Mouse (Mus musculus) forebrain, embryonic 16.5 days (tissue): Measurements from ENCODE around the gene Ralgapa2. TPM values are rescaled to one million over a fixed set of nuclear protein-coding genes. Genes with fewer than 3 reads are reported as not detected.

ENCODE experiments used
- ATAC-seq: fragments of 200-750 bp; cut with Nextera tagmentation; 2 replicates; pipeline ENCODE4 v1.8.0; 2017; ENCODE audit warnings: mild to moderate bottlenecking, moderate library complexity
- H3K27ac ChIP-seq: fragments of 300-500 bp; sonication (generic); 2 replicates; pipeline ENCODE4 v1.5.1; 2014; ENCODE audit warnings: low read length, control low read depth
- H3K27me3 ChIP-seq: fragments of 300-500 bp; sonication (generic); replicated peaks from 2 replicates; pipeline ENCODE4 v1.6.1; 2014; ENCODE audit warnings: low read length; ENCODE audit not compliant: control insufficient read depth, insufficient read depth
- H3K36me3 ChIP-seq: fragments of 300-500 bp; sonication (generic); 2 replicates; pipeline ENCODE4 v1.6.1; 2014; ENCODE audit not compliant: control insufficient read depth, insufficient read depth
- H3K4me1 ChIP-seq: fragments of 300-500 bp; sonication (generic); replicated peaks from 2 replicates; pipeline ENCODE4 v1.6.1; 2014; ENCODE audit warnings: low read length; ENCODE audit not compliant: control insufficient read depth, insufficient read depth
- H3K4me2 ChIP-seq: fragments of 300-500 bp; sonication (generic); 2 replicates; pipeline ENCODE4 v1.6.1; 2014; ENCODE audit warnings: mild to moderate bottlenecking, low read length, control low read depth
- H3K4me3 ChIP-seq: fragments of 300-500 bp; sonication (generic); replicated peaks from 2 replicates; pipeline ENCODE4 v1.5.1; 2014; ENCODE audit warnings: mild to moderate bottlenecking, low read length, control low read depth
- H3K9ac ChIP-seq: fragments of 300-500 bp; sonication (generic); replicated peaks from 2 replicates; pipeline ENCODE4 v1.6.1; 2014; ENCODE audit warnings: low read depth, low read length, control low read depth
- H3K9me3 ChIP-seq: fragments of 300-500 bp; sonication (generic); 2 replicates; pipeline ENCODE4 v1.6.1; 2016; ENCODE audit warnings: low read length; ENCODE audit not compliant: control insufficient read depth
- WGBS: fragments of 180-500 bp; shearing (Covaris S2); extraction: QIAGEN DNeasy Blood & Tissue Kit; methylation state at CpG from one replicate; pipeline ENCODE4 v1.1.7; 2014; 5-methylcytosine and 5-hydroxymethylcytosine counted together
- polyA plus RNA-seq: library from polyadenylated mRNA; unstranded; fragments of >200 nt; fragmentation: Nextera tagmentation; extraction: Ambion mirVana; gene quantifications from 2 replicates; pipeline ENCODE4 v1.2.1, GENCODE M21; 2015

Ralgapa2 gene
- polyA plus RNA-seq, 1 experiment from 2014 or later = 14.0 TPM

- Histone ChIP-seq H3K9ac (no peak overlapping the region), H3K36me3 (no peaks in the 10 kb centered on the region), H3K4me2 (no peak overlapping the region), H3K27ac (no peak overlapping the region), H3K4me1 (peaks cover 15% of the 10 kb centered on the region), H3K4me3 (no peak overlapping the region), H3K27me3 (no peaks in the 10 kb centered on the region), H3K9me3 (no peaks in the 10 kb centered on the region)
- no peak for ATAC-seq
- WGBS = 66% methylated on average over 4 of the region's 4 CpGs
Observed at GRCm38 (mm10) chr2:146361969-146362368, 150.2 kb downstream of the Ralgapa2 start.

GRCm38 (mm10) chr2:146361076-146361475 is 151.1 kb downstream of the Ralgapa2 start:
- H3K36me3 ChIP-seq = no peaks in the 10 kb centered on the region
- no peaks in the 10 kb centered on the region for H3K27me3 ChIP-seq
- no peak overlapping the region for H3K4me3 ChIP-seq
- ATAC-seq = no peak
- 71% methylated on average over 3 of the region's 3 CpGs for WGBS
- H3K27ac ChIP-seq = no peak overlapping the region
- H3K4me1 ChIP-seq = peaks cover 13% of the 10 kb centered on the region
- H3K9me3 ChIP-seq = no peaks in the 10 kb centered on the region
- no peak overlapping the region for H3K4me2 ChIP-seq
- no peak overlapping the region for H3K9ac ChIP-seq

- H3K27me3 ChIP-seq = no peaks in the 10 kb centered on the region
- no peaks in the 10 kb centered on the region for H3K9me3 ChIP-seq
- WGBS = 85% methylated on average over 2 of the region's 2 CpGs
- H3K4me3 ChIP-seq = no peak overlapping the region
- H3K4me1 ChIP-seq = peaks cover 7% of the 10 kb centered on the region
- H3K4me2 ChIP-seq = no peak overlapping the region
- no peak overlapping the region for H3K27ac ChIP-seq
- no peak for ATAC-seq
- H3K36me3 ChIP-seq = no peaks in the 10 kb centered on the region
- H3K9ac ChIP-seq = no peak overlapping the region
Observed at GRCm38 (mm10) chr2:146359676-146360075, 152.5 kb downstream of the Ralgapa2 start.

GRCm38 (mm10) chr2:146356524-146356923 is 155.6 kb downstream of the Ralgapa2 start:
- no peak for ATAC-seq
- H3K27ac ChIP-seq = no peak overlapping the region
- no peaks in the 10 kb centered on the region for H3K4me1 ChIP-seq
- no peaks in the 10 kb centered on the region for H3K27me3 ChIP-seq
- H3K9me3 ChIP-seq = no peaks in the 10 kb centered on the region
- WGBS = 74% methylated on average over 6 of the region's 6 CpGs
- no peak overlapping the region for H3K4me3 ChIP-seq
- H3K36me3 ChIP-seq = no peaks in the 10 kb centered on the region; the same call in 1 of the 2 replicates
- H3K9ac ChIP-seq = no peak overlapping the region
- no peak overlapping the region for H3K4me2 ChIP-seq

- no peak for ATAC-seq
- no peak overlapping the region for H3K27ac ChIP-seq
- peaks cover 2% of the 10 kb centered on the region; the same call in 1 of the 2 replicates for H3K36me3 ChIP-seq
- H3K27me3 ChIP-seq = no peaks in the 10 kb centered on the region
- 93% methylated on average over 5 of the region's 5 CpGs for WGBS
- no peak overlapping the region for H3K4me3 ChIP-seq
- no peak overlapping the region for H3K9ac ChIP-seq
- H3K4me1 ChIP-seq = peaks cover 11% of the 10 kb centered on the region
- H3K9me3 ChIP-seq = no peaks in the 10 kb centered on the region
- H3K4me2 ChIP-seq = no peak overlapping the region
Observed at GRCm38 (mm10) chr2:146350230-146350629, 161.9 kb downstream of the Ralgapa2 start.

- Histone ChIP-seq H3K9me3 (no peaks in the 10 kb centered on the region), H3K36me3 (peaks cover 2% of the 10 kb centered on the region; the same call in 1 of the 2 replicates), H3K27me3 (no peaks in the 10 kb centered on the region), H3K9ac (no peak overlapping the region), H3K27ac (peak overlapping the region; percentile 60), H3K4me1 (peaks cover 11% of the 10 kb centered on the region), H3K4me3 (no peak overlapping the region), H3K4me2 (no peak overlapping the region)
- WGBS = 7% methylated on average over 2 of the region's 2 CpGs
- ATAC-seq = peak; percentile 96
Observed at GRCm38 (mm10) chr2:146347942-146348341, 164.2 kb downstream of the Ralgapa2 start.

GRCm38 (mm10) chr2:146340090-146340489 is 172.1 kb downstream of the Ralgapa2 start:
- 94% methylated on average over 4 of the region's 4 CpGs for WGBS
- Histone ChIP-seq H3K4me3 (no peak overlapping the region), H3K9me3 (no peaks in the 10 kb centered on the region), H3K27me3 (no peaks in the 10 kb centered on the region), H3K36me3 (peaks cover 7% of the 10 kb centered on the region; the same call in 1 of the 2 replicates), H3K4me2 (no peak overlapping the region), H3K9ac (no peak overlapping the region), H3K27ac (no peak overlapping the region), H3K4me1 (peaks cover 15% of the 10 kb centered on the region)
- ATAC-seq = no peak

GRCm38 (mm10) chr2:146337540-146337939 is 174.6 kb downstream of the Ralgapa2 start:
- H3K27me3 ChIP-seq = no peaks in the 10 kb centered on the region
- no peak overlapping the region for H3K9ac ChIP-seq
- ATAC-seq = no peak
- H3K36me3 ChIP-seq = peaks cover 7% of the 10 kb centered on the region
- H3K27ac ChIP-seq = no peak overlapping the region
- H3K4me1 ChIP-seq = peaks cover 15% of the 10 kb centered on the region
- 83% methylated on average over 1 of the region's 1 CpGs for WGBS
- no peaks in the 10 kb centered on the region for H3K9me3 ChIP-seq
- H3K4me2 ChIP-seq = no peak overlapping the region
- no peak overlapping the region for H3K4me3 ChIP-seq

- Histone ChIP-seq H3K27ac (peak overlapping the region; percentile 81), H3K4me3 (no peak overlapping the region), H3K9me3 (no peaks in the 10 kb centered on the region), H3K4me2 (no peak overlapping the region), H3K27me3 (no peaks in the 10 kb centered on the region), H3K36me3 (no peaks in the 10 kb centered on the region; the same call in 1 of the 2 replicates), H3K4me1 (peaks cover 34% of the 10 kb centered on the region), H3K9ac (0 out of 2 replicates have a peak overlapping the region, but pooled peaks have one; percentile 37)
- 39% methylated on average over 5 of the region's 5 CpGs for WGBS
- ATAC-seq = no peak
Observed at GRCm38 (mm10) chr2:146331894-146332476, 180.2 kb downstream of the Ralgapa2 start.
